Mouse (Mus musculus): ENCODE measurements around the gene Galm. TPM values are rescaled to one million over a fixed set of nuclear protein-coding genes. Genes with fewer than 3 reads are reported as not detected.
A peak's percentile ranks its signal among the peaks of the same experiment; 100 is the strongest.

Gene Galm
- polyA plus RNA-seq, 1 experiment, result 2.5 TPM

- no peak overlapping the region for H3K4me2 ChIP-seq (ENCODE audit: low read depth)
- H3K36me3 ChIP-seq (ENCODE audit: control insufficient read depth, insufficient read depth), result no peaks in the 10 kb centered on the region
- H3ac ChIP-seq (ENCODE audit: control insufficient read depth, insufficient read length), result no peak overlapping the region
- no peaks in the 10 kb centered on the region for H3K79me2 ChIP-seq (ENCODE audit: control insufficient read depth, insufficient read depth)
- TF ChIP-seq POLR2AphosphoS2 (IDR thresholded peaks at IDR 0.05; ENCODE audit: insufficient read length, low read depth) (no peak), MAX (IDR thresholded peaks at IDR 0.05; ENCODE audit: low read depth) (no peak), POLR2A (IDR thresholded peaks at IDR 0.05; ENCODE audit: insufficient read length, low read depth) (no peak)
- no peaks in the 10 kb centered on the region for H3K27me3 ChIP-seq (ENCODE audit: control insufficient read depth, insufficient read depth, insufficient read length)
- no peak overlapping the region for H3K4me3 ChIP-seq
Observed at GRCm38 (mm10) chr17:80126166-80126565, 1.1 kb upstream of the Galm start.

DNA sequence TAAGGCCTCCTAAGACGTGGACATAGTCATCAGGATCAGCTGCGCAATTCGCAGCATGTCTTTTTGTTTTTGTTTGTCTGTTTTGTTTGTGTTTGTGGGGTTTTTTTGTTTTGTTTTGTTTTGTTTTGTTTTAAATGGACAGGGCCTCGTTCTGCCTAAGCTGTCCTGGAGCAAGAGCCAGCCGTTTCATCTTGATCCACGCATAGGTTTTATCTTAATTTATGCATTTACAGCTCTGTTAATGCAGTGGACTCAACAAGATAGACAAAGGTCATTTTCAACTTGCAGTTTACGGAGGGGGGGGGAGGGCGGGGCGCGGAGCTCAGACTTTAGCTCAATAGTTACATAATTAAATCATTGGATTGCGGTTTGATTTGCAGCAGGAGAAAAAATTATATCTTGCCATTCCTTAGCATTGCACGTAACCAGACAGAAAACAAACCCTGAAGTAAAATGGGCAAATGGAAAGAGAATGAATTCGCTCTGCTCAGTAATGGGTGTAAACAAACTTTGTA is 1.3 kb downstream of the Galm start:
- H3K36me3 ChIP-seq (ENCODE audit: control insufficient read depth, insufficient read depth), result no peaks in the 10 kb centered on the region
- H3ac ChIP-seq (ENCODE audit: control insufficient read depth, insufficient read length), result no peak overlapping the region
- H3K79me2 ChIP-seq (ENCODE audit: control insufficient read depth, insufficient read depth), result no peaks in the 10 kb centered on the region
- peak overlapping the region; percentile 77 for H3K4me2 ChIP-seq (ENCODE audit: low read depth)
- TF ChIP-seq TCF12 (IDR thresholded peaks at IDR 0.05; ENCODE audit: insufficient read depth, poor library complexity, severe bottlenecking), result no peak
- TF ChIP-seq MAX (IDR thresholded peaks at IDR 0.05; ENCODE audit: low read depth), result no peak
- TF ChIP-seq POLR2A (IDR thresholded peaks at IDR 0.05; ENCODE audit: insufficient read length, low read depth), result no peak
- TF ChIP-seq CEBPB (IDR thresholded peaks at IDR 0.05; ENCODE audit: insufficient read depth, poor library complexity, severe bottlenecking), result no peak
- no peak for TF ChIP-seq E2F4 (IDR thresholded peaks at IDR 0.05; ENCODE audit: insufficient read depth)
- no peak for TF ChIP-seq REST (IDR thresholded peaks at IDR 0.05; ENCODE audit: insufficient read depth, insufficient read length)
- TF ChIP-seq POLR2AphosphoS2 (IDR thresholded peaks at IDR 0.05; ENCODE audit: insufficient read length, low read depth), result no peak
- peak overlapping the region; percentile 26 for H3K4me3 ChIP-seq
- no peaks in the 10 kb centered on the region for H3K27me3 ChIP-seq (ENCODE audit: control insufficient read depth, insufficient read depth, insufficient read length)

GRCm38 (mm10) chr17:80129387-80129786 is 2.1 kb downstream of the Galm start:
- TF ChIP-seq POLR2AphosphoS2 (IDR thresholded peaks at IDR 0.05; ENCODE audit: insufficient read length, low read depth) (no peak), TCF3 (IDR thresholded peaks at IDR 0.05; ENCODE audit: insufficient read length, low read depth) (no peak), MYOD1 (IDR thresholded peaks at IDR 0.05; ENCODE audit: control insufficient read depth in 1 of 3, insufficient read length in 2 of 3, low read depth in 2 of 3) (no peak), MAX (IDR thresholded peaks at IDR 0.05; ENCODE audit: low read depth) (no peak), TCF12 (IDR thresholded peaks at IDR 0.05; ENCODE audit: insufficient read depth, poor library complexity, severe bottlenecking) (no peak), USF1 (IDR thresholded peaks at IDR 0.05; ENCODE audit: low read depth) (no peak), CEBPB (IDR thresholded peaks at IDR 0.05; ENCODE audit: insufficient read depth, poor library complexity, severe bottlenecking) (no peak), SRF (IDR thresholded peaks at IDR 0.05; ENCODE audit: control insufficient read depth, insufficient read length, low read depth) (no peak), E2F4 (IDR thresholded peaks at IDR 0.05; ENCODE audit: insufficient read depth) (no peak), POLR2A (IDR thresholded peaks at IDR 0.05; ENCODE audit: insufficient read length, low read depth) (no peak), REST (IDR thresholded peaks at IDR 0.05; ENCODE audit: insufficient read depth, insufficient read length) (no peak), MYOG (IDR thresholded peaks at IDR 0.05; ENCODE audit: control insufficient read depth in 1 of 3, insufficient read depth in 1 of 3, insufficient read length in 2 of 3, low read depth in 2 of 3) (no peak)
- H3K27me3 ChIP-seq (ENCODE audit: control insufficient read depth, insufficient read depth, insufficient read length), result no peaks in the 10 kb centered on the region

GRCm38 (mm10) chr17:80130718-80131430 is 3.6 kb downstream of the Galm start:
- Histone ChIP-seq H3K4me3 (no peak overlapping the region), H3K4me2 (ENCODE audit: low read depth) (no peak overlapping the region), H3K79me2 (ENCODE audit: control insufficient read depth, insufficient read depth) (no peaks in the 10 kb centered on the region), H3K27me3 (ENCODE audit: control insufficient read depth, insufficient read depth, insufficient read length) (no peaks in the 10 kb centered on the region), H3ac (ENCODE audit: control insufficient read depth, insufficient read length) (no peak overlapping the region), H3K36me3 (ENCODE audit: control insufficient read depth, insufficient read depth) (no peaks in the 10 kb centered on the region)
- no peak for TF ChIP-seq POLR2A (IDR thresholded peaks at IDR 0.05; ENCODE audit: insufficient read length, low read depth)
- TF ChIP-seq SRF (IDR thresholded peaks at IDR 0.05; ENCODE audit: control insufficient read depth, insufficient read length, low read depth), result no peak
- no peak for TF ChIP-seq REST (IDR thresholded peaks at IDR 0.05; ENCODE audit: insufficient read depth, insufficient read length)
- TF ChIP-seq TCF12 (IDR thresholded peaks at IDR 0.05; ENCODE audit: insufficient read depth, poor library complexity, severe bottlenecking), result no peak
- no peak for TF ChIP-seq MYOG (IDR thresholded peaks at IDR 0.05; ENCODE audit: control insufficient read depth in 1 of 3, insufficient read depth in 1 of 3, insufficient read length in 2 of 3, low read depth in 2 of 3)
- no peak for TF ChIP-seq E2F4 (IDR thresholded peaks at IDR 0.05; ENCODE audit: insufficient read depth)
- no peak for TF ChIP-seq TCF3 (IDR thresholded peaks at IDR 0.05; ENCODE audit: insufficient read length, low read depth)
- TF ChIP-seq MYOD1 (IDR thresholded peaks at IDR 0.05; ENCODE audit: control insufficient read depth in 1 of 3, insufficient read length in 2 of 3, low read depth in 2 of 3), result no peak

More at GRCm38 (mm10) chr17:80129387-80129786, 2.1 kb downstream of the Galm start:
- no peaks in the 10 kb centered on the region for H3K79me2 ChIP-seq (ENCODE audit: control insufficient read depth, insufficient read depth)
- H3K4me2 ChIP-seq (ENCODE audit: low read depth), result no peak overlapping the region
- H3ac ChIP-seq (ENCODE audit: control insufficient read depth, insufficient read length), result no peak overlapping the region
- H3K4me3 ChIP-seq, result no peak overlapping the region
- H3K36me3 ChIP-seq (ENCODE audit: control insufficient read depth, insufficient read depth), result no peaks in the 10 kb centered on the region

GRCm38 (mm10) chr17:80131431-80131766 is 4.1 kb downstream of the Galm start:
- H3K4me2 ChIP-seq (ENCODE audit: low read depth), result no peak overlapping the region
- no peaks in the 10 kb centered on the region for H3K79me2 ChIP-seq (ENCODE audit: control insufficient read depth, insufficient read depth)
- H3K36me3 ChIP-seq (ENCODE audit: control insufficient read depth, insufficient read depth), result no peaks in the 10 kb centered on the region
- no peaks in the 10 kb centered on the region for H3K27me3 ChIP-seq (ENCODE audit: control insufficient read depth, insufficient read depth, insufficient read length)
- no peak overlapping the region for H3ac ChIP-seq (ENCODE audit: control insufficient read depth, insufficient read length)
- no peak for TF ChIP-seq MAX (IDR thresholded peaks at IDR 0.05; ENCODE audit: low read depth)
- no peak for TF ChIP-seq TCF12 (IDR thresholded peaks at IDR 0.05; ENCODE audit: insufficient read depth, poor library complexity, severe bottlenecking)
- no peak for TF ChIP-seq USF1 (IDR thresholded peaks at IDR 0.05; ENCODE audit: low read depth)
- H3K4me3 ChIP-seq, result no peak overlapping the region
